Mouse (Mus musculus) midbrain, embryonic 14.5 days (tissue): Measurements from ENCODE around the gene Fus. TPM values are rescaled to one million over a fixed set of nuclear protein-coding genes. Genes with fewer than 3 reads are reported as not detected.
"Not testable (repeated sequence)": the region's sequence is repeated elsewhere in the genome, so short reads cannot be mapped to it uniquely, and the experiment has no call there.

ENCODE experiments used
- ATAC-seq: fragments of 200-750 bp; cut with Nextera tagmentation; 2 replicates; pipeline ENCODE4 v1.8.0; 2017; ENCODE audit warnings: moderate number of reproducible peaks, moderate library complexity; ENCODE audit not compliant: low FRiP score, low TSS enrichment
- DNase-seq: peaks from one replicate; pipeline ENCODE4 v3.0.0-alpha.2; 2015
- H3K27ac ChIP-seq: fragments of 300-500 bp; sonication (generic); replicated peaks from 2 replicates; pipeline ENCODE4 v1.5.1; 2014; ENCODE audit warnings: mild to moderate bottlenecking, low read depth, low read length, moderate library complexity
- H3K27me3 ChIP-seq: fragments of 300-500 bp; sonication (generic); 2 replicates; pipeline ENCODE4 v1.6.1; 2014; ENCODE audit warnings: low read length, control low read depth, mixed read lengths; ENCODE audit not compliant: control insufficient read depth, insufficient read depth
- H3K36me3 ChIP-seq: fragments of 300-500 bp; sonication (generic); 2 replicates; pipeline ENCODE4 v1.6.1; 2014; ENCODE audit warnings: low read length, control low read depth; ENCODE audit not compliant: control insufficient read depth, insufficient read depth
- H3K4me1 ChIP-seq: fragments of 300-500 bp; sonication (generic); 2 replicates; pipeline ENCODE4 v1.6.1; 2014; ENCODE audit warnings: mild to moderate bottlenecking, antibody characterized with exemption, low read length, control low read depth; ENCODE audit not compliant: control insufficient read depth, insufficient read depth
- H3K4me2 ChIP-seq: fragments of 300-500 bp; sonication (generic); 2 replicates; pipeline ENCODE4 v1.6.1; 2014; ENCODE audit warnings: mild to moderate bottlenecking, low read length, moderate library complexity
- H3K4me3 ChIP-seq: fragments of 300-500 bp; sonication (generic); replicated peaks from 2 replicates; pipeline ENCODE4 v1.5.1; 2014; ENCODE audit warnings: low read depth, low read length
- H3K9ac ChIP-seq: fragments of 300-500 bp; sonication (generic); replicated peaks from 2 replicates; pipeline ENCODE4 v1.6.1; 2014; ENCODE audit warnings: mild to moderate bottlenecking, low read length, moderate library complexity
- H3K9me3 ChIP-seq: fragments of 300-500 bp; sonication (generic); 2 replicates; pipeline ENCODE4 v1.6.1; 2016; ENCODE audit warnings: low read length, control low read depth, mixed read lengths; ENCODE audit not compliant: control insufficient read depth
- WGBS: fragments of 180-500 bp; shearing (Covaris S2); extraction: QIAGEN DNeasy Blood & Tissue Kit; methylation state at CpG from one replicate; pipeline ENCODE4 v1.1.7; 2014; 5-methylcytosine and 5-hydroxymethylcytosine counted together
- polyA plus RNA-seq: library from polyadenylated mRNA; unstranded; fragments of >200 nt; fragmentation: Nextera tagmentation; extraction: Ambion mirVana; gene quantifications from 2 replicates; pipeline ENCODE4 v1.2.1, GENCODE M21; 2014

The Fus gene
- polyA plus RNA-seq, 1 experiment from 2014 or later: 47.9 TPM

DNA sequence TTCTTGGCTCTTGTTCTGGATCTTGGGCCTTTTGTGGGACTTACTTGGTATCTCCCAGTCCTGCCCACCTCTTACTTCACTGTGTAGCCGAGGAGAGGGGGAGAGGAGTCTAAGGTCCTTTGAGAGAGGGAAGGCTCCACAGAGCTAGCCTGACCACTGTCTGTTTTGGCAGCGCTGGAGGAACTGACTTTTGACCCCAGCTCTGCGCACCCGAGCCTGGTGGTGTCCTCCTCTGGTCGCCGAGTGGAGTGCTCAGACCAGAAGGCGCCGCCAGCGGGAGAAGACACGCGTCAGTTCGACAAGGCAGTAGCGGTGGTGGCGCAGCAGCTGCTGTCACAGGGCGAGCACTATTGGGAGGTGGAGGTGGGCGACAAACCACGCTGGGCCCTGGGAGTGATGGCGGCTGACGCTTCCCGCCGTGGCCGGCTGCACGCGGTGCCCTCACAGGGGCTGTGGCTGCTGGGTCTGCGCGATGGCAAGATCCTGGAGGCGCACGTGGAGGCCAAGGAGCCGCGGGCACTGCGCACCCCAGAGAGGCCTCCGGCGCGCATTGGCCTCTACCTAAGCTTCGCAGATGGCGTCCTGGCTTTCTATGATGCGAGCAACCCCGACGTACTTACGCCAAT, 42.6 kb downstream of the Fus start:
- H3K9ac ChIP-seq: no peak overlapping the region
- no peak overlapping the region for H3K27ac ChIP-seq
- no peaks in the 10 kb centered on the region for H3K27me3 ChIP-seq
- ATAC-seq (no peak), DNase-seq (no peak)
- H3K36me3 ChIP-seq: no peaks in the 10 kb centered on the region
- no peaks in the 10 kb centered on the region for H3K4me1 ChIP-seq
- 0 out of 2 replicates have a peak overlapping the region, but pooled peaks have one; percentile 10 for H3K4me2 ChIP-seq
- H3K9me3 ChIP-seq: no peaks in the 10 kb centered on the region
- WGBS: 57% methylated on average over 40 of the region's 40 CpGs
- no peak overlapping the region for H3K4me3 ChIP-seq

DNA sequence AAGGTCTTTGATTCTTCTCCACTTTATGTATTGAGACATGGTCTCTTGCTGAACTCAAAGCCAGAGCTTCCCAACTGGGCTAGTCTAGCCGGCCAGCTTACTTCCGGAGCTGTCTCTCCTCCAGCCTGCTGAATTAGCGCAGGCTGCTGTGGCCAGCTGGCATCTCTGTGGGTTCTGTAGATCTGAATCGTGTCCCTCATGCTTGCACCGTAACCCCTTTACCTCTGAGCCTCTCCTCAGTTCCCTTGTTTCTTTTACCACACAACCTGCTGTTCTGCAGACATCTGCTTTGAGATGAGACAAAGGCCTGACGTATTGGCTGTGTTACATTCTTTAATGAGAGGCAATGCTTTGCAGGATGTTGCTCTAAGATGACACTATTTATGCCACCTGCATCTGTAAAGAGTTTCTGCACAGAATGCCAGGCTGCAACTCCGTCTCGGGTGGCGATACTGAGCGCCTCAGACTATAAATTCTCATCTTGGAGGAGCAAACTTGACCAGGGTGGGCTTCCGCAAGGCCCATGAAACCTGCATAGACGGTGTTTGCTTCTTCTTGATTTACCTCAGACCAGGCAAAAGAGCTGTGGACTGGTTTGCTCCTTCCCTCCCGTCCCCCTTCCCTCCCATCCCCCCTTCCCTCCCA, 45.0 kb downstream of the Fus start:
- Histone ChIP-seq H3K9ac (no peak overlapping the region), H3K4me1 (no peaks in the 10 kb centered on the region), H3K27me3 (no peaks in the 10 kb centered on the region), H3K4me3 (no peak overlapping the region), H3K9me3 (no peaks in the 10 kb centered on the region), H3K36me3 (no peaks in the 10 kb centered on the region), H3K27ac (no peak overlapping the region), H3K4me2 (no peak overlapping the region)
- 77% methylated on average over 13 of the region's 13 CpGs for WGBS
- DNase-seq (no peak), ATAC-seq (no peak)

DNA sequence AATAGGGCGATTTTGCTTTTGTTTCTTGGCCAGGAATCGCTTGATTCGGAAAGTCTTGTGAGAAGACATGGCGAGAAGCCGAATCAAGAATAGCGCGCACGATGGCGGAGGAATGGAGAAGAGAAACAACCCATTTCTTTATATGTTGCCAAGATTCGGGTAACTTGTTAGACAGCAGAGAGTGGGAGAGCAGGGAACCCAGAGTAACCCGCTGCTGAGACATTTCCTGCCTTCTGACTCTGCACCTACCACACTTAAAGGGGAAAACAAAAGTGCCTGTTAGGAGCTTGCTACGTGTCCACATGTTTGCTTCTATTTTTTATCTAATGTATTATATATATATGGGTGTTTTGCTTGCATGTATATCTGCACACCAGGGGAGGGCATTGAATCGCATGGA, 45.9 kb downstream of the Fus start:
- Histone ChIP-seq H3K36me3 (no peaks in the 10 kb centered on the region), H3K9ac (no peak overlapping the region), H3K9me3 (no peaks in the 10 kb centered on the region), H3K4me3 (no peak overlapping the region), H3K27ac (no peak overlapping the region), H3K27me3 (no peaks in the 10 kb centered on the region), H3K4me2 (no peak overlapping the region), H3K4me1 (no peaks in the 10 kb centered on the region)
- ATAC-seq (no peak), DNase-seq (no peak)
- WGBS: 91% methylated on average over 13 of the region's 13 CpGs

DNA sequence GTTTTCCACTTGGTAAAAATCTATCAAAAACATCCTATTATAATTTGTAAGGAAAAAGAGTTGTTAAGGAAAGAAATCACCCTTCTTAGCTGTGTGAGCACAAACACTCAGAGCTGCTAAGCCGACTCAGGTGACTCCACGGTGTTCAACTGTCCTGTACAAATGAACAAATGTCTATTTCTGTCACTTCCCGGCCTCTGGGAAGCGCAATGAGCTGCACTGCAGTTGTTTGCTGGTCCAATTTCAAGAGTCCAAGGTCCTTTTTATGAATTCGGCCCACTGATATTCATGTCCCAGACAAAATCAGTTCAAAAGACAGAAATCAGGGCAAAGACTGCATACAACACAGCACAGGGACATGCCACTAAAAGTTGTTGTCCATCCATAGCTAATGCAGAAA, 48.9 kb downstream of the Fus start:
- H3K27ac ChIP-seq, H3K36me3 ChIP-seq, DNase-seq, H3K4me1 ChIP-seq, H3K27me3 ChIP-seq, ATAC-seq, H3K9me3 ChIP-seq, H3K9ac ChIP-seq, H3K4me3 ChIP-seq, H3K4me2 ChIP-seq: not testable (repeated sequence)
- 85% methylated on average over 5 of the region's 5 CpGs for WGBS

DNA sequence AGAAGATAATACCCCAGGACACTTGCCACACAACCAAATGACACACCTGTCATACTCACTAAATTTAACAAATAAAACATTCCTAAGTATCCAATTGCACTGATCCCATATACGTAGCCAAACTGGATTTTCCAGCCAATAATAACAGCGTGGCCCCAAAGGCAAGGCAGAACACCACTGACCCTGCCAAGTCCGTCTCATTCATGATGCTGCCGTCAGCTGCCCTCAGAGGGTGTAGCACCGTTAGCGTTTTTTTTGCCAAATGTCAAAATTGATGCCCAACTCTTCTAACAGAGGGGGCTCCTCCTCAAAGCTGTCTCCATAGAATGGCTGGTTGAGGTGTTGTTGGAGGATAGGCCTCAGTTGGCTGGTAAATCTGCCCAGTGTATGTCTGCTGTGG, 49.4 kb downstream of the Fus start:
- no peaks in the 10 kb centered on the region for H3K9me3 ChIP-seq
- DNase-seq (no peak), ATAC-seq (no peak)
- H3K27ac ChIP-seq: no peak overlapping the region
- H3K9ac ChIP-seq: no peak overlapping the region
- no peak overlapping the region for H3K4me3 ChIP-seq
- H3K4me1 ChIP-seq: no peaks in the 10 kb centered on the region
- H3K36me3 ChIP-seq: no peaks in the 10 kb centered on the region
- no peaks in the 10 kb centered on the region for H3K27me3 ChIP-seq
- H3K4me2 ChIP-seq: no peak overlapping the region
- WGBS: 92% methylated on average over 6 of the region's 6 CpGs

DNA sequence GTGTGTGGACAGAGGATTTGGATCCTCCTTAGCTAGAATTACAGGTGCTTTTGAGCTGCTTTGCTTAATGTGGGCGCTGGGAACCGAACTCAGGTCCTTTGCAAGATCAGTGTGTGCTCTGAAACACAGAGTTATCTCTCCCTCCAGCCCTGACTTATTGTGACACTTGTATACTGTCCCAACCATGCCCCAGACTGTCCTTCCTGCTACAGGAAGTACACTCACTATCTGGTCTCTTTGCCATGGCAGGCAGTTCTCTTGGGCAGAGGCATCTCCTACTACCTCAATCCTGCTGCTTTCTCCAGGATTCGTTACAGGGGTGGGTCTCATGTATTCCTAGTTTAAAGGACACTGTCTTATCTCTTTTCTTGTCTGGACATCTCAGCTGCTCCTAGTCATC, 51.0 kb downstream of the Fus start:
- Histone ChIP-seq H3K4me2 (no peak overlapping the region), H3K9ac (no peak overlapping the region), H3K4me3 (no peak overlapping the region), H3K4me1 (no peaks in the 10 kb centered on the region), H3K27ac (no peak overlapping the region), H3K9me3 (no peaks in the 10 kb centered on the region), H3K27me3 (no peaks in the 10 kb centered on the region), H3K36me3 (no peaks in the 10 kb centered on the region)
- DNase-seq (no peak), ATAC-seq (no peak)
- 90% methylated on average over 3 of the region's 3 CpGs for WGBS

DNA sequence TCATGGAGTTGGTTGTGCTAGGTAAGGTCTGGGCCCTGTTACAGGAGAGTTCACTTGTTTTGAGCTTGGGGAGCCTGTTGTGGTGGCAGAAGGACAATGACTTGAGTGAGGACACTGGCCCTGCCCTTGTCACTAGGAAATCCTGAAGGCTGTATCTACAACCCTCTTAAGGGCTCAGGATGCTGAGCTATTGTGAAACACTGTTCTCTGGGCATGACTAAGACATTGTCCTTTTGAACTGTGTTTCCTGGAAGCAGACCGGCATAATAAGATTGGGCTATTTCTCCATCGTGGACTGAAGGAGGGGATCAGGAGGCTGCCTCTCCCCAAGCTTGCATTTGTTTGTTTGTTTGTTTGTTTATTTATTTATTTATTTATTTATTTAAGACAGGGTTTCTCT, 51.9 kb downstream of the Fus start:
- 74% methylated on average over 2 of the region's 2 CpGs for WGBS
- ATAC-seq (no peak), DNase-seq (no peak)
- no peaks in the 10 kb centered on the region for H3K36me3 ChIP-seq
- H3K4me1 ChIP-seq: no peaks in the 10 kb centered on the region
- no peaks in the 10 kb centered on the region for H3K9me3 ChIP-seq
- no peak overlapping the region for H3K4me3 ChIP-seq
- H3K27me3 ChIP-seq: no peaks in the 10 kb centered on the region
- H3K9ac ChIP-seq: no peak overlapping the region
- H3K4me2 ChIP-seq: no peak overlapping the region
- no peak overlapping the region for H3K27ac ChIP-seq

DNA sequence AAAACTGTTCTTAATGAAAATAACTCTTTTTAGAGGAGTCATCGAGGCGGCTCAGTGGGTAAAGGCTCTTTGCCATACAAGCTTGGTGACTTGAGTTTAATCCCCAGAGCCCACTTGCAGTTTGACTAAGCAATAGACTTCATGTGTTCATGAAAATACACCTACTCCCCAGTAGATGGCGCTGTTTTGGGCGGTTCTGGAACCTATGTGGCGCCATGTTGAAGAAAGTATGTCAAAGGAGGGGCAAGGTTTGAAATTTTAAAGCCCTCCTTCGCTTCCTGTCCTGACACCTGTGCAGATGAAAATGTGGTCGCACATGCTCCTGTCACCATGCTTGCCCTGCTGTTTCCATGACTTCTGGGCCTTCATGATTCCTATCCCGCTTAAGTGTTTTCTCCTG, 55.7 kb downstream of the Fus start:
- no peak overlapping the region for H3K9ac ChIP-seq
- no peaks in the 10 kb centered on the region for H3K27me3 ChIP-seq
- no peaks in the 10 kb centered on the region for H3K9me3 ChIP-seq
- H3K4me2 ChIP-seq: no peak overlapping the region
- no peaks in the 10 kb centered on the region for H3K4me1 ChIP-seq
- H3K27ac ChIP-seq: no peak overlapping the region
- WGBS: 64% methylated on average over 8 of the region's 8 CpGs
- DNase-seq: no peak
- no peaks in the 10 kb centered on the region for H3K36me3 ChIP-seq
- H3K4me3 ChIP-seq: no peak overlapping the region
- ATAC-seq: no peak

DNA sequence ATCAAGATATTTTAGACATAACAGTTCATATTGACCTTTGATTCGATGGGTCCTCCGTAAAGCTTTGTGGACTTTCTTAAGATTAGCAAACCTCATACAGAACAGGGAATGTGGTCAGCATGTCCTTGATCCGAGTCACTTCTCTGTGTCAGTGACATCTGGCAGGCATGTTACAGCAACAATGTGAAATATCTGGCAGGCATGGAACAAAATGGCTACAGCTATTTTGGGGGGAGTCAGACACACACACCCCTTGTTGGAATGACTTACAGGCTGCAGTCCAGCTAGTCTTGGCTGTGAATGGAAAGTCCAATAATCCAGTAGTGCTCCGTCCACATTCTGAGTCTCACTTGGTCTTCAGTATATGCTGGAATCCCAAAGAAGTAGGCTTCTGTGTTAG, 56.3 kb downstream of the Fus start:
- Histone ChIP-seq H3K9me3 (no peaks in the 10 kb centered on the region), H3K4me3 (no peak overlapping the region), H3K36me3 (no peaks in the 10 kb centered on the region), H3K4me2 (no peak overlapping the region), H3K9ac (no peak overlapping the region), H3K27me3 (no peaks in the 10 kb centered on the region), H3K27ac (no peak overlapping the region), H3K4me1 (no peaks in the 10 kb centered on the region)
- WGBS: 91% methylated on average over 4 of the region's 4 CpGs
- no peak for ATAC-seq
- no peak for DNase-seq
